Mouse (Mus musculus) spleen, postnatal 0 days (tissue): ENCODE data around the gene Rfng. TPM values are rescaled to one million over a fixed set of nuclear protein-coding genes. Genes with fewer than 3 reads are reported as not detected.

Source experiments
- polyA plus RNA-seq: library from polyadenylated mRNA; unstranded; fragments of >200 nt; fragmentation: Nextera tagmentation; extraction: Ambion mirVana; gene quantifications from 2 replicates; pipeline ENCODE4 v1.2.1, GENCODE M21; 2015

The Rfng gene
- 11.9 and 13.8 TPM in 2 replicates for polyA plus RNA-seq

DNA sequence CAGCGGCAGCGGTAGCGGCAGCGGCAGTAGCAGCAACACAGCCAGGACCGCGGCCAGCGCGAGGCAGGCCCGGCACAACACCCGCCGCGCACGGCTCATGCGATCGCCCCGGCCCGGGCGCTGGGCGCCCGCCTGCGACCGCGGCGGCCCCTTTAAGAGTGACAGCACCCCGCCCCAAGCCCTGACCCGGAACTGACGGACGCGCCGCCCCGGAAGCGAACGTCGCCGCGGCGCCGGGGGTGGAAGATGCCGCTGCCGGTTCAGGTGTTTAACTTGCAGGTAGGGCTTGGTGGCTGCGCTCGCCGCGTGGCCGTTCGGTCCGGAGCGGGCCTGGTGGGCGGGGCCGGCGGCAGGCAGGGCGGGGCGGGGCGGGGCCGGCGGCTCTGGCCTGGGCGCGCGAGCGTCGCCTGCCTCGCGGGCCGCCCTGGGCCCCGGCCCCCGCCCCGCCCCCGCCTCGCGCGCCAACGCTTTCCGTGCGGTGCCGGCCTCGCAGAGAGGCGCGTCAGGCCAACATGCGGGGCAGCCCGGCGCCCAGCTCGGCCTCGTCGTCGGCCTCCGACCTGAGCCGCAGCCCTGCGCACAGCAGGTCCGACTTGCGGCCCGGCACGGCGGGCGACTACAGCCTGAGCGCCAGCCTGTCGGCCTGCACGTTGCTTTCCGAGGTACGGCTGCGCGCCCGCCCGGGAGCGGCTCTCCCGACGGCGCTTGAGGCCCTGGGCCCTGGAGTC, at the start of gene Rfng, which contains the start of gene Gps1:
Gene Rfng, minus strand, starts transcription at position 144 of the 728 bp plus-strand sequence.
Gene Gps1, plus strand, starts transcription at position 209 of the 728 bp plus-strand sequence.

DNA sequence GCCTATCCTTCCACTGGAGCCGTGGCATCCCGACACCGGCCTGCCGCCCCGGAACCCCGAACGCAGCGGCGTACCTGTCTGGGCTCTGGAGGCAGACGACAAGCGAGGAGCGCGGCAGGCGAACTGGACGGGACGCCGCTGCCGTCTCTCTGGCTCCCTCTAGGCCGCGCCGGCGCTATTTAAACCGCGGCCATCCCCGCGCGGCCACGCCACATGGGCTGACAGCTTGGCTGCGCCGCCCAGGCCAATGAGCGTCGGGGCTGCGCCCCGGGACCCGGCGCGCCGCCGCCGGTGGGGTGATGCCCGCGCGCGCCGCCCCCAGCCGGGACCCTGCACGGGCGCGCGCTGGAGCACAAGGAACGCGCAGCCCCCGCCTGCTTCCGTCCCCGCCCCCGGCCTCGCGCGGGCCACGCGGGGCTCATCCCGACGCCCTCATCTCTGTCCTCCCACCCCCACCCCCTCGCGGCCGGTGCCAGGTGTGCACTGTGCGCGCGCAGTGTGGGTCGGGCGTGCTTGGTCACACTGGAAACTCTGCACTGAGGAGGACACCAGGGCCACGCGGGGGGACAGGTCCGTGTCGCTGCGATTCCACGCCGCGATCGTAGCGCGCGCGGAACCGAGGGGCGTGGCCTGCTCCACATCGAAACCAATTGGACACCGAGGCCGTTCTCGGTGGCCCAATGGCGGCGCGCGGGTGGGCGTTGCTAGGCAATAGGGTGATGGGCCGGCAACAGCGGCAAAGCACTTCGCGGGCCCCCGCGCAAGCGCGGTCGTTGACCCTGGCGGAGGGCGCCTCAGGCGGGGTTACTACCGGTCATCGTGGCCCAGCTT, 40.2 kb upstream of the Rfng start, which contains the start of gene Fasn:
Gene Fasn, minus strand, starts transcription at position 592 of the 831 bp plus-strand sequence.

DNA sequence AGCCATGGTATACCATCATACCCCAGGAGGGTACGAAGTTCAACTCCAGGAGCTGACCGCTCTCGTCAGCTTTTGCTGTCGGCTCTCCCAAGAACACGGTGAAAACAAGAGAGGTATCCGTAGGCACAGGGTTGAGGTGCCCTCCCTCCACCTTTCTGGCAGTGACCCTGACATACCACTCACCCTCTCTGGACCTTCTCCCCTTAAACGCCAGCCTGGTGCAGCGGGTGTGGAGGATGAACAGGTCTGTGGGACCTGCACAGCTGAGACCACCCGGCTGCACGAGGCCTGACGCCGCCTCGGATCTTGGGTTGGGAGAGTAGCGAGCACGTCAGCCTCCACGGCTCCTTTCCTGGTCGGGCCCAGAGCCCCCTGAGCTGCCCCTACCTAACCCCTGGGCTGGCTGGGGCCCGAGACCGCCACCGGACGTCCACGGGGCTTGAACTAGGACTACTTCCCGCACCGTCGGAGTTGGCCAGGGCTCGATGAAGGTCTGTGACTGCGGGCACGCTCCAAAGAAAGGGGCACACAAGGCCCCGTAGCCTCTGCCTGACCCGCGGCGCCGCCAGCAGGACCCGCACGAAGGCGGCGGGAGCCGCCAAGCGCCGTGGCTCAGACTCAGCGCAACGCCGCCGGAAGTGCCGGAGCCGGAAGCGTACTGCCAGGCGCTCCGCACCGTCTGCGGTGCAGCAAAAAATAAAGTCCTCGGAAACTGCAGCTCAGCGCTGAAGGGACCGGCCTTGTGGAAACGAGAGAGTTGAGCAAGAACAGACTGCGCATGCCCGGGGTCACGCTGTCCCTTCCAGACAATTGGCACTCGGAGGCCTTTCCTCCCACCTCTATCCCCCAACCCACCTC, 12.0 kb upstream of the Rfng start, which contains the start of gene Dus1l:
Gene Dus1l, minus strand, starts transcription at position 648 of the 858 bp plus-strand sequence.

DNA sequence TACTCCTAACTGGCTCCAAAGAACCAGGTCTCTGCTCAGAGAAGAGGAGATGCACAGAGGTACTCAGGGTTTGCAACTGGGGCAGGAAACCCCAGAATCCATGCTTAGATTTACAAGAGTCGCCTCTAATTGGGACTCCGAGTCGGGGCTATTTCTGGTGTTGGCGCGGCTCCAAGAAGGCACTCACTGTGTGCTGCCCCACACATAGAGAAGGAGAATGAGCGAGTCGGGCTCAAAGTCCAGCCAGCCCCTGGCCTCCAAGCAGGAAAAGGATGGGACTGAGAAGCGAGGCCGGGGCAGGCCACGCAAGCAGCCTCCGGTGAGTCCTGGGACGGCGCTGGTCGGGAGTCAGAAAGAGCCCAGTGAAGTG, 21.4 kb downstream of the Rfng start, which contains the start of gene Hmga1b:
Gene Hmga1b, plus strand, starts transcription at position 123 of the 370 bp plus-strand sequence.

DNA sequence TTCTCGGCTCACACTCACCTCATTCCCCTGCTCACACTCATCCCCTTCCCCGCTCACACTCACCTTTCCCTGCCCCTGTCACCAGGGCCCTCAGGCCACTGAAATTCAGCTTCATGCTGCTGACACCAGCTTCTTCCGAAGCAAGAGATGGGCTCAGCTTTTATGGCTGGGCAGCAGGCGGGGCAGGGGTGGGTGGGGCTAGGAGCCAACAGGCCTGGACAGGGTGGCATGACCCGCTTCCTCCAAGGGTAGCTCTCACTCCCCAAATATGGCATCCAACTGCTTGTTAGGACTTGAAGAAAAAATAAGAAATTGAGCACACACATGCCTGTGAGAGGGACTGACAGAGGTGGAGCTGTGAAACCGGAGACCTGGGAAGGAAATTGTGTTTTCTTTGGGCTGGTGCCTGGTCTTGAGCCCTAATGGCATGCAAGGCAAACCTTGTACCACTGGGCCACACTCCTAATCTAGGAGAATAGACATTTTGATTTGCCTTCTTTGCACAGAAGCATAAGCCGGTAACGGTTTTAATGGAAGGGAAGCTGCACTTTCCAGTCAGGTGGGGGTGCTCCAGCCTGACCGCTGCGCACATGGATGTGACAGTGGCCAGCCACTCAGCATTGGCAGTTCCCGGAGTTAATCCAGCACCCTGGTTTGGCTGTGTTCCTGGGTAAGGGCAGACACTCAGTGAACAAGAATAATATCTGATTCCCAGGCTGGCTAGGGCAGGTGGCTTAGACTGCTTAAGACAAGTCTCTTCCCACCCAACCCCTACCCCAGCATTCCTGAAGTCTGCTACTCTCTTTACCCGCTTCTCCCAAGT, 51.9 kb downstream of the Rfng start, which contains the start of gene Cbr2:
Gene Cbr2, minus strand, starts transcription at position 257 of the 823 bp plus-strand sequence.

Other genes starting within 250 kb of the Rfng start
- 76.2 and 89.7 TPM in 2 replicates for gene Mcrip1, start 234.5 kb downstream of the Rfng start, polyA plus RNA-seq
- not detected in 2 replicates for gene Ppp1r27, start 233.1 kb downstream of the Rfng start, polyA plus RNA-seq
- 206 and 241 TPM in 2 replicates for gene P4hb, start 211.0 kb downstream of the Rfng start, polyA plus RNA-seq
- gene Arhgdia, start 202.6 kb downstream of the Rfng start, polyA plus RNA-seq = 234 and 266 TPM in 2 replicates
- 381 and 432 TPM in 2 replicates for gene Alyref, start 185.8 kb downstream of the Rfng start, polyA plus RNA-seq
- 120 and 128 TPM in 2 replicates for gene Anapc11, start 185.8 kb downstream of the Rfng start, polyA plus RNA-seq
- 2.7 and 5.2 TPM in 2 replicates for gene Npb, start 175.7 kb downstream of the Rfng start, polyA plus RNA-seq
- 48.5 and 54.1 TPM in 2 replicates for gene Pcyt2, start 166.3 kb downstream of the Rfng start, polyA plus RNA-seq
- gene Sirt7, start 159.0 kb downstream of the Rfng start, polyA plus RNA-seq = 49.4 and 54.1 TPM in 2 replicates
- gene Mafg, start 150.6 kb downstream of the Rfng start, polyA plus RNA-seq = 40.0 and 41.2 TPM in 2 replicates
- 3.5 and 5.2 TPM in 2 replicates for gene Pycr1, start 140.4 kb downstream of the Rfng start, polyA plus RNA-seq
- gene Myadml2, start 136.0 kb downstream of the Rfng start, polyA plus RNA-seq = 0.23 and 0.29 TPM in 2 replicates
- not detected in 2 replicates for gene Notum, start 123.0 kb downstream of the Rfng start, polyA plus RNA-seq
- gene Aspscr1, start 111.2 kb downstream of the Rfng start, polyA plus RNA-seq = 60.0 and 64.9 TPM in 2 replicates
- 143 and 147 TPM in 2 replicates for gene Cenpx, start 70.5 kb downstream of the Rfng start, polyA plus RNA-seq
- 12.3 and 13.8 TPM in 2 replicates for gene Lrrc45, start 70.3 kb downstream of the Rfng start, polyA plus RNA-seq
- 3.1 and 3.6 TPM in 2 replicates for gene Rac3, start 62.7 kb downstream of the Rfng start, polyA plus RNA-seq
- gene Dcxr, start 56.9 kb downstream of the Rfng start, polyA plus RNA-seq = 9.0 and 14.8 TPM in 2 replicates
- 1.2 and 3.8 TPM in 2 replicates for gene Cbr2, start 52.1 kb downstream of the Rfng start, polyA plus RNA-seq
- 3.8 and 5.0 TPM in 2 replicates for gene Hmga1b, start 21.4 kb downstream of the Rfng start, polyA plus RNA-seq
- 73.2 and 75.4 TPM in 2 replicates for gene Gps1, start 65 bp upstream of the Rfng start, polyA plus RNA-seq
- gene Dus1l, start 12.2 kb upstream of the Rfng start, polyA plus RNA-seq = 58.0 and 60.3 TPM in 2 replicates
- gene Fasn, start 40.3 kb upstream of the Rfng start, polyA plus RNA-seq = 7.5 and 8.1 TPM in 2 replicates
- gene Ccdc57, start 148.7 kb upstream of the Rfng start, polyA plus RNA-seq = 2.4 and 3.1 TPM in 2 replicates
- gene Slc16a3, start 164.3 kb upstream of the Rfng start, polyA plus RNA-seq = 30.7 and 31.2 TPM in 2 replicates
- 45.4 and 51.5 TPM in 2 replicates for gene Csnk1d, start 207.1 kb upstream of the Rfng start, polyA plus RNA-seq